Mouse (Mus musculus) neural tube, embryonic 15.5 days (tissue): ENCODE data around the gene Stx6. TPM values are rescaled to one million over a fixed set of nuclear protein-coding genes. Genes with fewer than 3 reads are reported as not detected.
A peak's percentile ranks its signal among the peaks of the same experiment; 100 is the strongest.

Experiments
- ATAC-seq: fragments of 200-750 bp; cut with Nextera tagmentation; 2 replicates; pipeline ENCODE4 v1.8.0; 2017; ENCODE audit warnings: mild to moderate bottlenecking, moderate TSS enrichment, moderate library complexity; ENCODE audit not compliant: low FRiP score
- H3K27ac ChIP-seq: fragments of 300-500 bp; sonication (generic); replicated peaks from 2 replicates; pipeline ENCODE4 v1.5.1; 2015; ENCODE audit warnings: mild to moderate bottlenecking, inconsistent platforms
- H3K27me3 ChIP-seq: fragments of 300-500 bp; sonication (generic); replicated peaks from 2 replicates; pipeline ENCODE4 v1.6.1; 2015; ENCODE audit warnings: inconsistent platforms
- H3K36me3 ChIP-seq: fragments of 300-500 bp; sonication (generic); 2 replicates; pipeline ENCODE4 v1.6.1; 2015; ENCODE audit warnings: inconsistent platforms
- H3K4me1 ChIP-seq: fragments of 300-500 bp; sonication (generic); 2 replicates; pipeline ENCODE4 v1.6.1; 2015; ENCODE audit warnings: inconsistent platforms
- H3K4me2 ChIP-seq: fragments of 300-500 bp; sonication (generic); 2 replicates; pipeline ENCODE4 v1.6.1; 2015; ENCODE audit warnings: inconsistent platforms, mild to moderate bottlenecking, moderate library complexity
- H3K4me3 ChIP-seq: fragments of 300-500 bp; sonication (generic); replicated peaks from 2 replicates; pipeline ENCODE4 v1.5.1; 2015; ENCODE audit warnings: mild to moderate bottlenecking, inconsistent platforms
- H3K9ac ChIP-seq: fragments of 300-500 bp; sonication (generic); replicated peaks from 2 replicates; pipeline ENCODE4 v1.6.1; 2015; ENCODE audit warnings: mild to moderate bottlenecking, inconsistent platforms
- H3K9me3 ChIP-seq: fragments of 300-500 bp; sonication (generic); replicated peaks from 2 replicates; pipeline ENCODE4 v1.6.1; 2016; ENCODE audit warnings: inconsistent platforms
- WGBS: fragments of 180-500 bp; shearing (Covaris S2); methylation state at CpG from one replicate; pipeline ENCODE4 v1.1.7; 2015; ENCODE audit warnings: mixed read lengths; 5-methylcytosine and 5-hydroxymethylcytosine counted together
- polyA plus RNA-seq: library from polyadenylated mRNA; unstranded; fragments of >200 nt; fragmentation: Nextera tagmentation; extraction: Ambion mirVana; gene quantifications from 2 replicates; pipeline ENCODE4 v1.2.1, GENCODE M21; 2015

Gene Stx6
- polyA plus RNA-seq: 92.6 and 102 TPM in 2 replicates

DNA sequence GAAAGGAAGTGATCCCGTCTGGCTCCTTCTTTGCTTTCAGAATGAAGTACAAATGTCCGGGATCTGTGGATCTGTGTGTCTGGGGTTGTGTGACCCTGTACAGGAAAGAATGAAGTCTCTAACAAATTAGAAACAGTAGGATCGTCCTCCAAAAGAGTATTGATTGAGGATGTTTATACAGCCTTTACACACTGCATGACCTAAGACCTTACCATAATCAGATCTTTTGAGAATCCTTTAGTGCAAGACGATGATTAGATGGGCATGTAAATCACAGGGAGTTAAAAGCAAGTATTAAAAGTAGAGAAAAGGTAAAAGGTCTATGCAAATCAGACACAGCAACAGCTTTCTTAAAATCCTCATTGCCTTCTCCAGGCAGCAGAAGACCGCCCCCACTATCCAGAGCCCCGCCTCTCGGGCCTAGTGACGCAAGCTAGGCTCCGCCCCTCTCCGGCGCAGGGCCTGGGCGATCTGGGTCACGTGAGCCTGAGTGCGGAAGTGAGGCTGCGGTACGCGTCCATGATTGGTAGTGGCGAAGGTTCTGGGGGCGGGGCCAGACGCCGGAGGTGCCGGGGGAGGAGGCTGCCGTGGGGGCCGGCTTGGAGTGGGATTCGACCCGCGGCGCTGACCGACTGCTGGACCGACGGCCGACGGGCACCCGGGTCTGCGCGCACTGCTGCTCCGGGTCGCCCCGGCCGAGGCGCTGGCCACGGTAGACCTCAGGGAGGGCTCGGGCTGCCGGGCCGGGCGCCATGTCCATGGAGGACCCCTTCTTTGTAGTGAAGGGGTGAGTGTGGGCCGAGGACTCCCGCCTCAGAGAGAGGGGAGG is at the start of gene Stx6:
Gene Stx6, plus strand, starts transcription at position 575 of the 829 bp plus-strand sequence.
- WGBS: 2% methylated on average over 48 of the region's 48 CpGs
- peak within 1 kb of the TSS; percentile 89 for H3K9ac ChIP-seq
- H3K4me1 ChIP-seq: peaks cover 11% of the 10 kb centered on the region
- ATAC-seq: peak; percentile 99
- H3K4me2 ChIP-seq: peak within 1 kb of the TSS; percentile 66
- H3K27me3 ChIP-seq: no peaks in the 10 kb centered on the region
- no peaks in the 10 kb centered on the region for H3K9me3 ChIP-seq
- peak within 1 kb of the TSS; percentile 97 for H3K4me3 ChIP-seq
- H3K27ac ChIP-seq: peak within 1 kb of the TSS; percentile 92
- no peaks in the 10 kb centered on the region for H3K36me3 ChIP-seq

DNA sequence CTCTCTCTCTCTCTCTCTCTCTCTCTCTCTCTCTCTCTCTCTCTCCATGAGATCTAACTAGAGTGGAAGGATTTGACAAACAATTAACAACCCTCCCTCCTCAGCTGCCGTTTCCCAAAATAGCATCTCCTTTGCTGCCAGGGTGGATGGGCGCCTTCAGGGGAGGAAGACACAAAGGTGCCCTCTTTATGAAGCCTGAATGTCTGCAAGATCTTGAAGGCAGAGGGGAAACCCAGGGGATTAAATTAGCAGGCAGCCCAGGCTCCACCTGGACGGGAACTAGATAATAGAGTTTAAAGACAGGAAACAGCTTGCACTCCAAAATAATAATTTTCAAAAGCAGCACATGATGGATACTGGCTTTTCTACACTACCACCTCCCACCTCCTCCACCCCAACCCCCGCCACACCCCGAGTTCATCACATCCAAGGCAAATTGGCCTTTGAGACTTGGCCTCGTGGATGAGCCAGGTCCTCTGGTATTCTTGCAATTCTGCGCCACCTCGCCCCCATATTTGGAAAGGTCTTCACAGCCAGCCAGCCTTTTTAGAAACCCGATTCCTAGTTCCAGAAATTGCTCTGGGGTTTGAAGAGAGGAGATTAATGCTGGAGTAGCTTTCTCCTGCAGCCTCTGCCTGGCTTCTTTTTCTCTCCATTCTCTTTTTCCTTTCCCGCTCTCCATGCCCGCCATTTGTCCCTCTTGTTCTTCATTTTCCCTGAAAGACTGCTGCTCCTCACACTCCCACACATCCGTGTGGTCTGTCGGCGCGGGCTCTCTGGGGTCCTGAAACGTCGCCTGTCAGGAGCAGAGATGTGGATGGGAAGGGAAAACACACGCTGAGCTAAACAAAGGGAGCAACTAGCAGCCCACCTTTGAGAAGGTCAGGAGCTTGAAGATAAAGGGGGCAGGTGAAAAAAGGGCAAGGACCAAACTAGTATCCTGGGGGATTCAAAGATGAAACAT is 48.8 kb upstream of the Stx6 start:
- no peaks in the 10 kb centered on the region for H3K36me3 ChIP-seq
- no peak overlapping the region for H3K4me3 ChIP-seq
- no peaks in the 10 kb centered on the region for H3K27me3 ChIP-seq
- peak overlapping the region; percentile 56 for H3K27ac ChIP-seq
- H3K9ac ChIP-seq: no peak overlapping the region
- no peak for ATAC-seq
- no peaks in the 10 kb centered on the region for H3K9me3 ChIP-seq
- peak overlapping the region; percentile 32; the same call in 1 of the 2 replicates for H3K4me2 ChIP-seq
- WGBS: 31% methylated on average over 18 of the region's 18 CpGs
- H3K4me1 ChIP-seq: peaks cover 14% of the 10 kb centered on the region

- no peak overlapping the region for H3K4me2 ChIP-seq
- WGBS: 17% methylated on average over 6 of the region's 6 CpGs
- no peaks in the 10 kb centered on the region for H3K27me3 ChIP-seq
- H3K36me3 ChIP-seq: no peaks in the 10 kb centered on the region
- H3K9ac ChIP-seq: no peak overlapping the region
- no peak overlapping the region for H3K4me3 ChIP-seq
- ATAC-seq: no peak
- H3K27ac ChIP-seq: no peak overlapping the region
- no peaks in the 10 kb centered on the region for H3K9me3 ChIP-seq
- H3K4me1 ChIP-seq: peaks cover 14% of the 10 kb centered on the region
These were observed 47.0 kb upstream of the Stx6 start for GRCm38 (mm10) chr1:155111491-155111890.

- ATAC-seq: no peak
- Histone ChIP-seq H3K4me3 (no peak overlapping the region), H3K27ac (no peak overlapping the region), H3K9ac (no peak overlapping the region), H3K27me3 (no peaks in the 10 kb centered on the region), H3K4me1 (peaks cover 14% of the 10 kb centered on the region), H3K9me3 (no peaks in the 10 kb centered on the region), H3K36me3 (no peaks in the 10 kb centered on the region), H3K4me2 (no peak overlapping the region)
- 55% methylated on average over 4 of the region's 4 CpGs for WGBS
These were observed 46.4 kb upstream of the Stx6 start for GRCm38 (mm10) chr1:155112118-155112517.

- Histone ChIP-seq H3K27me3 (no peaks in the 10 kb centered on the region), H3K4me2 (no peak overlapping the region), H3K27ac (no peak overlapping the region), H3K9ac (no peak overlapping the region), H3K9me3 (no peaks in the 10 kb centered on the region), H3K4me3 (no peak overlapping the region), H3K4me1 (peaks cover 14% of the 10 kb centered on the region), H3K36me3 (no peaks in the 10 kb centered on the region)
- WGBS: 87% methylated on average over 1 of the region's 1 CpGs
- ATAC-seq: no peak
These were observed 45.6 kb upstream of the Stx6 start for GRCm38 (mm10) chr1:155112875-155113274.

GRCm38 (mm10) chr1:155113946-155114345 is 44.6 kb upstream of the Stx6 start:
- H3K4me2 ChIP-seq: no peak overlapping the region
- H3K36me3 ChIP-seq: no peaks in the 10 kb centered on the region
- no peaks in the 10 kb centered on the region for H3K27me3 ChIP-seq
- WGBS: 26% methylated on average over 3 of the region's 3 CpGs
- peaks cover 11% of the 10 kb centered on the region for H3K4me1 ChIP-seq
- no peak overlapping the region for H3K9ac ChIP-seq
- no peak overlapping the region for H3K4me3 ChIP-seq
- no peak for ATAC-seq
- no peaks in the 10 kb centered on the region for H3K9me3 ChIP-seq
- H3K27ac ChIP-seq: no peak overlapping the region

- Histone ChIP-seq H3K4me3 (no peak overlapping the region), H3K27ac (no peak overlapping the region), H3K9ac (no peak overlapping the region), H3K27me3 (no peaks in the 10 kb centered on the region), H3K9me3 (no peaks in the 10 kb centered on the region), H3K4me2 (no peak overlapping the region), H3K36me3 (no peaks in the 10 kb centered on the region), H3K4me1 (no peaks in the 10 kb centered on the region)
- ATAC-seq: no peak
- 67% methylated on average over 1 of the region's 1 CpGs for WGBS
These were observed 38.8 kb upstream of the Stx6 start for GRCm38 (mm10) chr1:155119719-155120118.

GRCm38 (mm10) chr1:155121977-155122939 is 36.3 kb upstream of the Stx6 start:
- WGBS: 84% methylated on average over 21 of the region's 21 CpGs
- H3K4me1 ChIP-seq: no peaks in the 10 kb centered on the region
- no peak overlapping the region for H3K4me3 ChIP-seq
- ATAC-seq: no peak
- H3K27ac ChIP-seq: no peak overlapping the region
- H3K4me2 ChIP-seq: no peak overlapping the region
- no peak overlapping the region for H3K9ac ChIP-seq
- no peaks in the 10 kb centered on the region for H3K36me3 ChIP-seq
- no peaks in the 10 kb centered on the region for H3K9me3 ChIP-seq
- no peaks in the 10 kb centered on the region for H3K27me3 ChIP-seq

DNA sequence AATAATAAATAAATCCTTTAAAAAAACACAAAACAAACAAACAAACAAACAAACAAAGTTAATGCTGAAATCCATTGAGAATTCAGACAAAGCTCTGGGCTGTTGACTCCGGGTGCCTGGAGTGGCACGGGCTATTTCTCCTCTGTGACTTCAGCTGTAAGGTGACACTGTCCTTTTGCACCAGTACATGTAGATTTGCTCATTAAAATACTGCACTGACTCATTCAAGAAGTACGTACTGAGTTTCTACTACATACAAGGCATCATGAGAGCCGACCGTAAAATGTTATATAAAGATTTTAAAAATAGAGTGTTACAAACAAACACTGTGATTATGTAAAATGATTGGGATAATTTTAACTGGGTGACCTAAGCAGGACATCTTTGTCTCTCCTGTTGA is 34.1 kb upstream of the Stx6 start:
- Histone ChIP-seq H3K4me2 (no peak overlapping the region), H3K27ac (no peak overlapping the region), H3K36me3 (no peaks in the 10 kb centered on the region), H3K4me3 (no peak overlapping the region), H3K9ac (no peak overlapping the region), H3K27me3 (no peaks in the 10 kb centered on the region), H3K9me3 (no peaks in the 10 kb centered on the region), H3K4me1 (no peaks in the 10 kb centered on the region)
- no peak for ATAC-seq
- 95% methylated on average over 5 of the region's 5 CpGs for WGBS

DNA sequence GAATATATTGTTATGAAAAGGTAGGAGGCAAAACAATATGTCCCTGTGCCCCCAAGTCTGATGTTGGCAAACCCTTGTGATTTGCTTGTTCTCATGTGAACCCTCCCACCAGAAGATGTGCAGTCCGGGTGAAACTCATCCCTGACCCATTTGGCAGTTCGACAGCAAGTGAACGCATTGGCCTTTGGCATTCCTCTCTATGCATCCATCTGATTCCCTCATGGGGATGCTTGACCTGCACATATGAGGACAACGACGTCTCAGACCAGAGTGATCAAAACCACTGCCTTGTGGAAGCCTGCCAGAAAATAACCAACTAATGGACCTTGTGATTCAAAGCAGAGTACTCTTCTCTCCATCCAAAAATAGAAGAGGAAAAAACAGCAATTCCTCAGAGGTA is 31.8 kb upstream of the Stx6 start:
- ATAC-seq: no peak
- H3K36me3 ChIP-seq: no peaks in the 10 kb centered on the region
- H3K27ac ChIP-seq: no peak overlapping the region
- no peaks in the 10 kb centered on the region for H3K27me3 ChIP-seq
- no peak overlapping the region for H3K4me2 ChIP-seq
- WGBS: 86% methylated on average over 5 of the region's 5 CpGs
- no peak overlapping the region for H3K9ac ChIP-seq
- no peaks in the 10 kb centered on the region for H3K4me1 ChIP-seq
- no peak overlapping the region for H3K4me3 ChIP-seq
- H3K9me3 ChIP-seq: no peaks in the 10 kb centered on the region

DNA sequence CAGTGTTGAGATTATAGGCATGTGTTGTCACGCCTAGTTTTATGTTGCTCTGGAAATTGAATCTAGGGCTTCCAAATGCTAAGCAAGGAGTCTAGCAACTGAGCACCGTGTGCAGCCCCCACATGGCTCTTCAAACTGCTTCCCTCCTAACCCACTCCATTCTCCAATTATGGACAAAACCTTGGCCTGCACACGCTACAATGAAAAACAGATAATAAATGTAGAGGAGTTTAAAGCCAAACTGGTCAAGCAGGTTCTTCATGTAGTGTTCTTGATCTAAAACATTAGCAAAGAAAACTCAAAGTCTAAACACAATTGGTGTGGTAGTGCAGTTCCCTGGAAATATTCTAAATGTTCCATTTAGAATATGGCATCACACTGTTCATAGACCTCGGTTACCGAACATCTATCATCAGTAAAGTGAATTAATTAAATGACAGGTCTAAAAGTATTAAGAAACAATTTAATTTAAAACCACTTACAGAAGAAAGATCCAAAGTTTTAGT is 31.0 kb upstream of the Stx6 start:
- H3K4me3 ChIP-seq: no peak overlapping the region
- no peak overlapping the region for H3K9ac ChIP-seq
- no peak overlapping the region for H3K4me2 ChIP-seq
- H3K27ac ChIP-seq: no peak overlapping the region
- WGBS: 94% methylated on average over 5 of the region's 5 CpGs
- no peaks in the 10 kb centered on the region for H3K9me3 ChIP-seq
- H3K4me1 ChIP-seq: no peaks in the 10 kb centered on the region
- no peaks in the 10 kb centered on the region for H3K36me3 ChIP-seq
- no peak for ATAC-seq
- no peaks in the 10 kb centered on the region for H3K27me3 ChIP-seq
